Mouse (Mus musculus) adrenal gland, postnatal 36 days (tissue): ENCODE results near the gene Aqr. TPM values are rescaled to one million over a fixed set of nuclear protein-coding genes. Genes with fewer than 3 reads are reported as not detected.

Source experiments
- DNase-seq, 2 experiments: peaks; one replicate each; pipeline ENCODE4 v3.0.0; 2021; ENCODE audit warnings: mixed read lengths in 1 of 2
- microRNA-seq: library from miRNA; unstranded; fragments of <30 nt; microRNA quantifications from one replicate; pipeline ENCODE4 v1.2.0, GENCODE M21; 2021
- total RNA-seq, 2 experiments: library from RNA; stranded (reverse); gene quantifications; 2 replicates each; pipeline ENCODE4 v1.2.3; 2021

Gene Aqr
- total RNA-seq, 2 experiments from 2014 or later: 35.8 to 40.0 TPM

GRCm38 (mm10) chr2:114064004-114064403, 122.8 kb downstream of the Aqr start:
- no peak for DNase-seq

- no peak for DNase-seq
Measured at GRCm38 (mm10) chr2:114060071-114060591, 126.7 kb downstream of the Aqr start.

GRCm38 (mm10) chr2:114059608-114060007, 127.2 kb downstream of the Aqr start:
- DNase-seq: no peak

GRCm38 (mm10) chr2:114058226-114058796, 128.5 kb downstream of the Aqr start:
- DNase-seq: peak; percentile 17 to 48

GRCm38 (mm10) chr2:114057303-114057853, 129.4 kb downstream of the Aqr start:
- DNase-seq: peak; percentile 74 to 85

GRCm38 (mm10) chr2:114054129-114054528, 132.7 kb downstream of the Aqr start:
- DNase-seq: no peak

GRCm38 (mm10) chr2:114052696-114053598, 133.9 kb downstream of the Aqr start, which contains the start of gene Actc1:
Gene Actc1, minus strand, starts transcription at chr2:114053548.
- DNase-seq: no peak

- DNase-seq: no peak
Measured at GRCm38 (mm10) chr2:114051871-114052241, 135.0 kb downstream of the Aqr start.

Small RNA genes within 50 kb of the gene (microRNA-seq; reads per million reads assigned to microRNA genes)
- not detected for gene Mir7002

Other genes with a start within 250 kb of the Aqr start
- 1 to 10 TPM; 4.1 to 4.9 TPM for gene Gjd2, start 173.4 kb downstream of the Aqr start, total RNA-seq
- not detected for gene Actc1, start 133.5 kb downstream of the Aqr start, total RNA-seq
- 10 to 100 TPM in 1 of 2 experiments, 1 to 10 TPM in 1; 9.8 to 10.1 TPM for gene Zfp770, start 14.4 kb upstream of the Aqr start, total RNA-seq